Mouse (Mus musculus) limb, embryonic 15.5 days (tissue): Measurements from ENCODE around the gene Gm8265. TPM values are rescaled to one million over a fixed set of nuclear protein-coding genes. Genes with fewer than 3 reads are reported as not detected.
"Not testable (repeated sequence)": the region's sequence is repeated elsewhere in the genome, so short reads cannot be mapped to it uniquely, and the experiment has no call there.

Experiments
- ATAC-seq: fragments of 200-750 bp; cut with Nextera tagmentation; 2 replicates; pipeline ENCODE4 v1.8.0; 2017; ENCODE audit warnings: low read depth, moderate TSS enrichment; ENCODE audit not compliant: insufficient number of reproducible peaks, low FRiP score, low TSS enrichment
- H3K27ac ChIP-seq: fragments of 300-500 bp; sonication (generic); 2 replicates; pipeline ENCODE4 v1.5.1; 2015; ENCODE audit warnings: moderate library complexity, mild to moderate bottlenecking, inconsistent platforms
- H3K27me3 ChIP-seq: fragments of 300-500 bp; sonication (generic); 2 replicates; pipeline ENCODE4 v1.6.1; 2015; ENCODE audit warnings: inconsistent platforms
- H3K36me3 ChIP-seq: fragments of 300-500 bp; sonication (generic); 2 replicates; pipeline ENCODE4 v1.6.1; 2015; ENCODE audit warnings: inconsistent platforms
- H3K4me1 ChIP-seq: fragments of 300-500 bp; sonication (generic); 2 replicates; pipeline ENCODE4 v1.6.1; 2015; ENCODE audit warnings: inconsistent platforms
- H3K4me2 ChIP-seq: fragments of 300-500 bp; sonication (generic); 2 replicates; pipeline ENCODE4 v1.6.1; 2015; ENCODE audit warnings: mild to moderate bottlenecking, inconsistent platforms
- H3K4me3 ChIP-seq: fragments of 300-500 bp; sonication (generic); 2 replicates; pipeline ENCODE4 v1.5.1; 2015; ENCODE audit warnings: mild to moderate bottlenecking, inconsistent platforms
- H3K9ac ChIP-seq: fragments of 300-500 bp; sonication (generic); 2 replicates; pipeline ENCODE4 v1.6.1; 2015; ENCODE audit warnings: inconsistent platforms
- H3K9me3 ChIP-seq: fragments of 300-500 bp; sonication (generic); 2 replicates; pipeline ENCODE4 v1.6.1; 2016; ENCODE audit warnings: inconsistent platforms
- WGBS: fragments of 180-500 bp; shearing (Covaris S2); methylation state at CpG from one replicate; pipeline ENCODE4 v1.1.7; 2015; 5-methylcytosine and 5-hydroxymethylcytosine counted together
- polyA plus RNA-seq: library from polyadenylated mRNA; unstranded; fragments of >200 nt; fragmentation: Nextera tagmentation; extraction: Ambion mirVana; gene quantifications from 2 replicates; pipeline ENCODE4 v1.2.1, GENCODE M21; 2015

Gene Gm8265
- polyA plus RNA-seq = not detected in 2 replicates

GRCm38 (mm10) chr14:5632928-5633327, at the start of gene Gm8265:
Gm8265 (minus strand) TSS chr14:5633028.
- not testable (repeated sequence) for H3K4me1 ChIP-seq, H3K27me3 ChIP-seq, H3K27ac ChIP-seq, H3K36me3 ChIP-seq, ATAC-seq, H3K9ac ChIP-seq, H3K4me3 ChIP-seq, H3K9me3 ChIP-seq, H3K4me2 ChIP-seq
- WGBS = no CpG with 5 or more reads among the region's 1 CpGs

Other genes starting within 250 kb of the Gm8265 start
- gene Gm3500, start 244.0 kb downstream of the Gm8265 start, polyA plus RNA-seq = not detected in 2 replicates
- gene Gm3194, start 177.6 kb downstream of the Gm8265 start, polyA plus RNA-seq = 0.42 and 0.47 TPM in 2 replicates
- not detected in 2 replicates for gene Gm8246, start 155.2 kb downstream of the Gm8265 start, polyA plus RNA-seq
- gene Gm3187, start 148.8 kb downstream of the Gm8265 start, polyA plus RNA-seq = not detected in 2 replicates
- gene Gm3488, start 131.4 kb downstream of the Gm8265 start, polyA plus RNA-seq = 0.49 and 0.60 TPM in 2 replicates
- not detected in 2 replicates for gene Gm3532, start 94.5 kb downstream of the Gm8265 start, polyA plus RNA-seq
- gene Gm9603, start 54.4 kb upstream of the Gm8265 start, polyA plus RNA-seq = not detected in 2 replicates
- 0.19 and 0.46 TPM in 2 replicates for gene Gm3373, start 108.5 kb upstream of the Gm8265 start, polyA plus RNA-seq
- 0.47 and 0.61 TPM in 2 replicates for gene Gm3383, start 175.0 kb upstream of the Gm8265 start, polyA plus RNA-seq
- not detected in 2 replicates for gene Gm3424, start 197.3 kb upstream of the Gm8265 start, polyA plus RNA-seq
- 0.29 and 0.37 TPM in 2 replicates for gene Gm8237, start 247.4 kb upstream of the Gm8265 start, polyA plus RNA-seq